In the genomic region with DNA sequence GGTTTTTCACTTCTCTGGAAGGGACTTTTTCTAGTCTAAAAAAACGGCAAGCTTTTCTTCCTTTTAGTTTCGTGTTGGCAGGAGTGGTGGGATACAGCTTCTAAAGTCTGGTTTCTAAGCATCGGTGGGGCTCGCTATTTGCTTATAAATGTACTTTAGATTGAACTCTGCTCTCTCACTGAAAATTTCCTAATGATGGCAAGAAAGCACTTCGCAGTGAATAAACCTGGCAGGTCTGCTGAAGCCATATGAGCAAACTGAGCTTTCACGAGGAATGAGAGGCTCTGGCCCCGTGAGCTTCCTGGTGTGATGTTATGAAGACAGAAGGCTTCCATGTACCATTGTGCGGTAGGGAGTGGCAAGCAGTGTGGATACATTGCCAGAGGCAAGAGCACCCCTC, we compare ENCODE assay signal across 21 mouse cellular contexts.
DNase-seq lines count a peak whose midpoint lies in the region; ATAC-seq lines count a peak whose summit lies in the region.
"Had no signal": no experiment of that assay in that cellular context is flagged by ENCODE, and none has a peak within 500 bp of the region (broad histone marks: within the 10 kb centered on the region; RNA-seq: fewer than 3 reads in every experiment).

No protein-coding gene starts in this region.

- H3K27me3 ChIP-seq in heart, embryonic 11.5 days (ENCODE audit: control insufficient read depth, insufficient read depth, low read length): peaks cover 13% of the 10 kb centered on the region
- no peaks in the 10 kb centered on the region for H3K27me3 ChIP-seq in forebrain, embryonic 16.5 days (replicated peaks; ENCODE audit: control insufficient read depth, insufficient read depth, low read length)
- no peaks in the 10 kb centered on the region for H3K27me3 ChIP-seq in hindbrain, embryonic 16.5 days (replicated peaks; ENCODE audit: control insufficient read depth, insufficient read depth, low read length)
- no peaks in the 10 kb centered on the region; the same call in 1 of the 2 replicates for H3K27me3 ChIP-seq in neural tube, embryonic 13.5 days

- no peak overlapping the region for H3K4me3 ChIP-seq in heart, embryonic 11.5 days (ENCODE audit: low read depth, low read length)
- H3K4me3 ChIP-seq in forebrain, embryonic 16.5 days (replicated peaks; ENCODE audit: low read length): no peak overlapping the region
- no peak overlapping the region for H3K4me3 ChIP-seq in hindbrain, embryonic 16.5 days (ENCODE audit: low read length)
- no peak overlapping the region for H3K4me3 ChIP-seq in neural tube, embryonic 13.5 days
- H3K4me3 ChIP-seq: erythroblast, embryonic 14.5 days; heart, embryonic 10.5 days; left cerebral cortex, adult 2 months; limb, embryonic 13.5 days; myocyte had no signal

- H3K27ac ChIP-seq in heart, embryonic 11.5 days (ENCODE audit: low read depth, low read length): no peak overlapping the region
- peak overlapping the region; percentile 19; the same call in 1 of the 2 replicates for H3K27ac ChIP-seq in forebrain, embryonic 16.5 days (ENCODE audit: low read length)
- H3K27ac ChIP-seq in hindbrain, embryonic 16.5 days (ENCODE audit: low read depth, low read length): peak overlapping the region; percentile 39
- 0 out of 2 replicates have a peak overlapping the region, but pooled peaks have one; percentile 0 for H3K27ac ChIP-seq in neural tube, embryonic 13.5 days (replicated peaks)
- H3K27ac ChIP-seq: heart, embryonic 10.5 days; kidney, postnatal 0 days; left cerebral cortex, adult 2 months; limb, embryonic 13.5 days had no signal

- no peak overlapping the region for H3K9ac ChIP-seq in heart, embryonic 11.5 days (ENCODE audit: low read depth, low read length)
- no peak overlapping the region; the same call in 1 of the 2 replicates for H3K9ac ChIP-seq in forebrain, embryonic 16.5 days (replicated peaks; ENCODE audit: low read depth, low read length)
- peak overlapping the region; percentile 38; the same call in 1 of the 2 replicates for H3K9ac ChIP-seq in hindbrain, embryonic 16.5 days (ENCODE audit: low read depth, low read length)
- H3K9ac ChIP-seq in neural tube, embryonic 13.5 days: 0 out of 2 replicates have a peak overlapping the region, but pooled peaks have one; percentile 41
- H3K9ac ChIP-seq: limb, embryonic 13.5 days had no signal

- no peak for DNase-seq in heart, postnatal 36 days
- DNase-seq in layer of hippocampus, postnatal 25 days (ENCODE audit: extremely low spot score in 1 of 2, low spot score in 1 of 2): no peak
- no peak for DNase-seq in kidney, postnatal 4 days
- no peak for DNase-seq in right cerebral cortex, adult 18-20 months
- DNase-seq: adrenal gland, adult 8-10 months; cerebellum, adult 11-12 months; cerebellum, postnatal 36 days; heart, postnatal 4 days; kidney, adult 11 months; lung, postnatal 10 days; thymus, postnatal 25 days had no signal

- no peaks in the 10 kb centered on the region for H3K4me1 ChIP-seq in heart, embryonic 11.5 days (ENCODE audit: control insufficient read depth, insufficient read depth, low read length)
- H3K4me1 ChIP-seq in forebrain, embryonic 16.5 days (replicated peaks; ENCODE audit: control insufficient read depth, insufficient read depth, low read length): peaks cover 21% of the 10 kb centered on the region
- peaks cover 13% of the 10 kb centered on the region for H3K4me1 ChIP-seq in hindbrain, embryonic 16.5 days (ENCODE audit: control insufficient read depth, insufficient read depth, low read depth, low read length)
- H3K4me1 ChIP-seq in neural tube, embryonic 13.5 days (replicated peaks): peaks cover 24% of the 10 kb centered on the region

- H3K36me3 ChIP-seq in heart, embryonic 11.5 days (ENCODE audit: control insufficient read depth, insufficient read depth, low read length): no peaks in the 10 kb centered on the region
- no peaks in the 10 kb centered on the region for H3K36me3 ChIP-seq in forebrain, embryonic 16.5 days (ENCODE audit: control insufficient read depth, insufficient read depth)
- H3K36me3 ChIP-seq in hindbrain, embryonic 16.5 days (ENCODE audit: control insufficient read depth, insufficient read depth, low read length): no peaks in the 10 kb centered on the region
- H3K36me3 ChIP-seq in neural tube, embryonic 13.5 days: no peaks in the 10 kb centered on the region
- H3K36me3 ChIP-seq: heart, embryonic 10.5 days; limb, embryonic 13.5 days had no signal

- intact Hi-C loops in heart, postnatal 36 days (cut with DNase I): no loop called here

- H3K9me3 ChIP-seq in heart, embryonic 11.5 days (replicated peaks; ENCODE audit: control insufficient read depth, low read length): no peaks in the 10 kb centered on the region
- H3K9me3 ChIP-seq in forebrain, embryonic 16.5 days (ENCODE audit: control insufficient read depth, low read length): no peaks in the 10 kb centered on the region
- no peaks in the 10 kb centered on the region for H3K9me3 ChIP-seq in hindbrain, embryonic 16.5 days (ENCODE audit: control insufficient read depth, low read length)
- no peaks in the 10 kb centered on the region for H3K9me3 ChIP-seq in neural tube, embryonic 13.5 days
- H3K9me3 ChIP-seq: heart, embryonic 10.5 days; limb, embryonic 13.5 days had no signal

- no peak for ATAC-seq in heart, embryonic 11.5 days (replicated peaks; ENCODE audit: insufficient number of reproducible peaks, low FRiP score, low TSS enrichment)
- no peak for ATAC-seq in forebrain, embryonic 16.5 days
- no peak for ATAC-seq in hindbrain, embryonic 16.5 days
- peak; percentile 14; the same call in 1 of the 2 replicates for ATAC-seq in neural tube, embryonic 13.5 days (ENCODE audit: low read depth)

- H3K4me2 ChIP-seq in heart, embryonic 11.5 days: peak overlapping the region; percentile 19
- 0 out of 2 replicates have a peak overlapping the region, but pooled peaks have one; percentile 10 for H3K4me2 ChIP-seq in forebrain, embryonic 16.5 days (ENCODE audit: low read length)
- no peak overlapping the region for H3K4me2 ChIP-seq in hindbrain, embryonic 16.5 days (ENCODE audit: low read length)
- H3K4me2 ChIP-seq in neural tube, embryonic 13.5 days: no peak overlapping the region
- H3K4me2 ChIP-seq: limb, embryonic 13.5 days had no signal

- 52% methylated on average over 8 of the region's 8 CpGs for WGBS in heart, embryonic 11.5 days (ENCODE audit: insufficient replicate concordance)
- WGBS in forebrain, embryonic 16.5 days: 25% methylated on average over 8 of the region's 8 CpGs
- 31% methylated on average over 8 of the region's 8 CpGs for WGBS in hindbrain, embryonic 16.5 days
- 50% methylated on average over 8 of the region's 8 CpGs for WGBS in neural tube, embryonic 13.5 days

Comparison
In these comparisons a context has a peak if more than half of its experiments do, and no peak if none do; other contexts are left out.
1. H3K4me2 ChIP-seq: peak in heart, embryonic 11.5 days (single experiment) and forebrain, embryonic 16.5 days (single experiment); none in hindbrain, embryonic 16.5 days (single experiment) and neural tube, embryonic 13.5 days (single experiment).
2. H3K9ac ChIP-seq: peak in hindbrain, embryonic 16.5 days (single experiment) and neural tube, embryonic 13.5 days (single experiment); none in heart, embryonic 11.5 days (single experiment) and forebrain, embryonic 16.5 days (single experiment).